Mouse (Mus musculus) lung, postnatal 14 days (tissue): ENCODE data around the gene AC141477.1.

ENCODE experiments used
- DNase-seq: peaks from one replicate; pipeline ENCODE4 v3.0.0; 2021

Gene AC141477.1

GRCm38 (mm10) chr10:76440281-76440680, at the start of gene AC141477.1:
Gene AC141477.1, minus strand, starts transcription at chr10:76440444.
- no peak for DNase-seq

GRCm38 (mm10) chr10:76489205-76489604, 49.0 kb upstream of the AC141477.1 start:
- DNase-seq = no peak

GRCm38 (mm10) chr10:76488265-76488664, 48.0 kb upstream of the AC141477.1 start:
- DNase-seq = no peak

- no peak for DNase-seq
Observed at GRCm38 (mm10) chr10:76486302-76486701, 46.1 kb upstream of the AC141477.1 start.

GRCm38 (mm10) chr10:76481480-76481879, 41.2 kb upstream of the AC141477.1 start:
- DNase-seq = no peak

GRCm38 (mm10) chr10:76480851-76481250, 40.6 kb upstream of the AC141477.1 start:
- no peak for DNase-seq

GRCm38 (mm10) chr10:76473759-76474158, 33.5 kb upstream of the AC141477.1 start:
- no peak for DNase-seq

- DNase-seq = peak; percentile 86
Observed at GRCm38 (mm10) chr10:76468203-76469162, 28.2 kb upstream of the AC141477.1 start, which contains the start of the genes Mcm3ap and Ybey. Gene Mcm3ap, plus strand, starts transcription at chr10:76468927. Gene Ybey, minus strand, starts transcription at chr10:76469114.

- DNase-seq = no peak
Observed at GRCm38 (mm10) chr10:76462721-76463120, 22.5 kb upstream of the AC141477.1 start.

- no peak for DNase-seq
Observed at GRCm38 (mm10) chr10:76462312-76462711, 22.1 kb upstream of the AC141477.1 start.

GRCm38 (mm10) chr10:76461255-76461654, 21.0 kb upstream of the AC141477.1 start:
- no peak for DNase-seq

GRCm38 (mm10) chr10:76455289-76455688, 15.0 kb upstream of the AC141477.1 start:
- DNase-seq = peak; percentile 63

- DNase-seq = no peak
Observed at GRCm38 (mm10) chr10:76448851-76449250, 8.6 kb upstream of the AC141477.1 start, which contains the start of gene 2610028H24Rik. Gene 2610028H24Rik, plus strand, starts transcription at chr10:76449081.

- peak; percentile 72 for DNase-seq
Observed at GRCm38 (mm10) chr10:76447406-76448229, 7.4 kb upstream of the AC141477.1 start.

GRCm38 (mm10) chr10:76445996-76446681, 5.9 kb upstream of the AC141477.1 start:
- peak; percentile 60 for DNase-seq

- peak; percentile 98 for DNase-seq
Observed at GRCm38 (mm10) chr10:76442178-76443088, 2.2 kb upstream of the AC141477.1 start, which contains the start of gene Pcnt. Gene Pcnt, minus strand, starts transcription at chr10:76442786.

- DNase-seq = no peak
Observed at GRCm38 (mm10) chr10:76439107-76439890, 945 bp downstream of the AC141477.1 start.

GRCm38 (mm10) chr10:76433925-76434324, 6.3 kb downstream of the AC141477.1 start:
- DNase-seq = no peak

- no peak for DNase-seq
Observed at GRCm38 (mm10) chr10:76425674-76426073, 14.6 kb downstream of the AC141477.1 start.

- no peak for DNase-seq
Observed at GRCm38 (mm10) chr10:76416811-76417210, 23.4 kb downstream of the AC141477.1 start.

- DNase-seq = no peak
Observed at GRCm38 (mm10) chr10:76408520-76408919, 31.7 kb downstream of the AC141477.1 start.
